Mouse (Mus musculus) hindbrain, embryonic 13.5 days (tissue): ENCODE measurements around the gene Syt5. TPM values are rescaled to one million over a fixed set of nuclear protein-coding genes. Genes with fewer than 3 reads are reported as not detected.
A peak's percentile ranks its signal among the peaks of the same experiment; 100 is the strongest.

ENCODE experiments used
- ATAC-seq: fragments of 200-750 bp; cut with Nextera tagmentation; 2 replicates; pipeline ENCODE4 v1.8.0; 2017; ENCODE audit warnings: moderate TSS enrichment; ENCODE audit not compliant: low FRiP score
- H3K27ac ChIP-seq: fragments of 300-500 bp; sonication (generic); 2 replicates; pipeline ENCODE4 v1.5.1; 2015; ENCODE audit warnings: inconsistent platforms, mild to moderate bottlenecking, moderate library complexity
- H3K27me3 ChIP-seq: fragments of 300-500 bp; sonication (generic); 2 replicates; pipeline ENCODE4 v1.6.1; 2015; ENCODE audit warnings: mild to moderate bottlenecking, inconsistent platforms
- H3K36me3 ChIP-seq: fragments of 300-500 bp; sonication (generic); 2 replicates; pipeline ENCODE4 v1.6.1; 2015; ENCODE audit warnings: mild to moderate bottlenecking, inconsistent platforms
- H3K4me1 ChIP-seq: fragments of 300-500 bp; sonication (generic); replicated peaks from 2 replicates; pipeline ENCODE4 v1.6.1; 2015; ENCODE audit warnings: inconsistent platforms
- H3K4me2 ChIP-seq: fragments of 300-500 bp; sonication (generic); 2 replicates; pipeline ENCODE4 v1.6.1; 2015; ENCODE audit warnings: inconsistent platforms, mild to moderate bottlenecking, moderate library complexity
- H3K4me3 ChIP-seq: fragments of 300-500 bp; sonication (generic); 2 replicates; pipeline ENCODE4 v1.5.1; 2015; ENCODE audit warnings: mild to moderate bottlenecking, inconsistent platforms
- H3K9ac ChIP-seq: fragments of 300-500 bp; sonication (generic); 2 replicates; pipeline ENCODE4 v1.6.1; 2015; ENCODE audit warnings: mild to moderate bottlenecking, inconsistent platforms
- H3K9me3 ChIP-seq: fragments of 300-500 bp; sonication (generic); 2 replicates; pipeline ENCODE4 v1.6.1; 2016; ENCODE audit warnings: inconsistent platforms
- WGBS: fragments of 180-500 bp; shearing (Covaris S2); methylation state at CpG from one replicate; pipeline ENCODE4 v1.1.7; 2015; 5-methylcytosine and 5-hydroxymethylcytosine counted together
- polyA plus RNA-seq: library from polyadenylated mRNA; unstranded; fragments of >200 nt; fragmentation: Nextera tagmentation; extraction: Ambion mirVana; gene quantifications from 2 replicates; pipeline ENCODE4 v1.2.1, GENCODE M21; 2015

Syt5 gene
- polyA plus RNA-seq, 1 experiment from 2014 or later = 78.7 TPM

DNA sequence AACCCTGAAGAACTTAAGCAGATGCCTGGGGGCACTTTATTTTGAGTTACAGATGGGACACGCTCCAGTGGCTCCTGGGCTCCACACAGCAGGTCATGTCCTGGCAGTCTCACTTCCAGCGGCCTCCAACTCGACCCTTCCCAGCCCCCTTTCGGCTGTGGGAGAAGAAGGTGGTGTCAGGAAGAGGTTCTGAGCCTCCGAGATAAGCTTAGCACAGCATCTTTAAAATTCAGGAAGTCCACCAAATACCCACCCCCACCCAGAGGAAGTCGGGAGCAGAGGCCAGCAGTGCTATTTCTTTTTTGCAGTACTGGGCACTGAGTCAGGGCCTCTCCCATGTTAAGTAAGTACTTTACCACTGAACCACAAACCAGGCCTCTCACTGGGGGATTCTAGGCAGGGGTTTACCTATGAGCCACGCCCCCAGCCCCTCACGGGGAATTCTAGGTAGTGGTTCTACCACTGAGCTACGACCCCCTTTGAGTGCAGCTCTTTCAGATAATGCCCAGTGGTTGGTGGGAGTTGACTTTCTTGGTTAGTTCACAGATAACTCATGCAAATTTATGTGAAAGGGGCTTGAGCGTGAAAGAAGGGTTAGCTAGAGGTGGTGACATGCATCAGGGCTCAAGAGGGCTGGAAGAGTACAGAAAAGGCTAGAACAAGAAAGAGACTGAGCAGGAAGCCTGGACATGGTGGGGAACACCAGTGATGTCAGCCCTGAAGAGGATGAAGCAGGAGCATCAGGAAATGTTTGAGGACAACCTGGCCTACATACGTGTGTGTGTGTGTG lies 42.5 kb downstream of the Syt5 start:
- no peak for ATAC-seq
- no peak overlapping the region for H3K4me2 ChIP-seq
- peaks cover 14% of the 10 kb centered on the region for H3K4me1 ChIP-seq
- no peaks in the 10 kb centered on the region for H3K36me3 ChIP-seq
- no peak overlapping the region for H3K9ac ChIP-seq
- 56% methylated on average over 11 of the region's 11 CpGs for WGBS
- H3K9me3 ChIP-seq = no peaks in the 10 kb centered on the region
- peaks cover 12% of the 10 kb centered on the region; the same call in 1 of the 2 replicates for H3K27me3 ChIP-seq
- H3K4me3 ChIP-seq = no peak overlapping the region
- H3K27ac ChIP-seq = no peak overlapping the region

DNA sequence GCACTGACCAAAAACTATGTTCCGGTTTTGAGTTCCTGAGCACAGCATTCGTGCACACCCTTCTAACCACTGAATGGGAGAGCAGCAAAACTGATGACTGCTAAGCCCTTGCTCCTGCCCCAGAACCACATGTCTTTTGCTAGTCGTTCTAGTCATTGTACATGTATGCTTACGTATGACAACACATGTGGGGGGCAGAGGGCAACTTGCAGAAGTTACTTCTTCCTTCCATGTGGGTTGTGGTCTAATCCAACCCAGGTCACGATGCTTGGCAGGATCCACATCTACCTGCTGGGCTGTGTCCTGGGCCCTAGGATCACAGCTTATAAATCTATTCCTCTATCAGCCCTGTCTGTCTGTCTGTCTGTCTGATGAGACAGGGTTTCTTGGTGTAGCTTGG lies 43.5 kb downstream of the Syt5 start:
- Histone ChIP-seq H3K4me2 (no peak overlapping the region), H3K27me3 (0 out of 2 replicates have a peak, but pooled peaks cover 8% of the 10 kb centered on the region), H3K9ac (no peak overlapping the region), H3K27ac (no peak overlapping the region), H3K36me3 (no peaks in the 10 kb centered on the region), H3K4me3 (no peak overlapping the region), H3K4me1 (peaks cover 24% of the 10 kb centered on the region), H3K9me3 (no peaks in the 10 kb centered on the region)
- ATAC-seq = no peak
- 91% methylated on average over 5 of the region's 5 CpGs for WGBS

- Histone ChIP-seq H3K4me2 (0 out of 2 replicates have a peak overlapping the region, but pooled peaks have one; percentile 89), H3K9ac (no peak overlapping the region), H3K27ac (no peak overlapping the region), H3K4me1 (peaks cover 32% of the 10 kb centered on the region), H3K36me3 (no peaks in the 10 kb centered on the region), H3K9me3 (no peaks in the 10 kb centered on the region), H3K4me3 (no peak overlapping the region), H3K27me3 (0 out of 2 replicates have a peak, but pooled peaks cover under 1% of the 10 kb centered on the region)
- ATAC-seq = no peak
- WGBS = 78% methylated on average over 4 of the region's 4 CpGs
Measured at GRCm38 (mm10) chr7:4503100-4503499, 44.2 kb downstream of the Syt5 start.

GRCm38 (mm10) chr7:4502421-4503090 lies 44.8 kb downstream of the Syt5 start:
- H3K27me3 ChIP-seq = no peaks in the 10 kb centered on the region
- WGBS = 14% methylated on average over 14 of the region's 14 CpGs
- H3K27ac ChIP-seq = peak overlapping the region; percentile 92; the same call in 1 of the 2 replicates
- ATAC-seq = peak; percentile 8; the same call in 1 of the 2 replicates
- peaks cover under 1% of the 10 kb centered on the region; the same call in 1 of the 2 replicates for H3K36me3 ChIP-seq
- H3K4me3 ChIP-seq = peak overlapping the region; percentile 88
- peak overlapping the region; percentile 89 for H3K4me2 ChIP-seq
- H3K9ac ChIP-seq = peak overlapping the region; percentile 94
- H3K4me1 ChIP-seq = peaks cover 37% of the 10 kb centered on the region
- no peaks in the 10 kb centered on the region for H3K9me3 ChIP-seq

DNA sequence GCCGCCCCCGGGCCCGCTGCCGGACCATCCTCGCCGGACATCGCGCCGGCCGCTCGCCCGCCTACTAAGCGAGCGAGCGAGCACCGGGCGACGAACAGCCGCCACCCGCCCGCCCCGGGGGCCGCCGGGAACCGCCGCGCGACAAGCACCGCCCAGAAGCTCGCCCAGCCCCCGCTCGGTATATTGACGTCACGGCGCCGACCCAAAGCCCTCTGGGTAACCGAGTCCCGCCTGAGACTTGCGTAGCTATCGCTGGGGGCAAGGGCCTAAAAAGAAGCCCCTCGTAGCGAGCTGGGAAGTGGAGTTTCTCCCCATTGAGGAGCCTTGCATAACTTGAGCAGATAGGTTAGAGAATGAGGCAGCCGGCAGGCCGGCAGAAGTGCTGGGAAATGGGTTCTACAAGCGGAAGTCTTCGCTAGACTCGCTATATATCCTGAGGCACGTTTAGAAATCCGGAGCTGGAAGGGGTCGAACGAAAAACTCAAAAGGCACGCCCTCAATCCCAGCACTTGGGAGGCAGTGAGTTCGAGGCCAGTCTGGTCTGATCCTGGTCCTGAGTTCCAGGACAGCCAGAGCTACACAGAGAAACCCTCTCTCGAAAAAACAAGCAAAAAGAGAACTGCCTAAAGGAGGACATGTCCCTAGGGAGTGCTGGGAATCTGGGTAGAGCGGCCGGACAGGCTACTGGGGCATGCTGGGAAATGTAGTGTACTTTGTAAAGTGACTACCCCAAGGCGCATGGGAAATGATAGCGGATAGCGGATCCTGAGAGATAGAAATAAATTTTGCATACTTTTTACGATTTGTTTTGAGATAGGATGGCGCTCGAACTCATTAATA lies 45.6 kb downstream of the Syt5 start, which contains the start of gene Ppp1r12c:
Gene Ppp1r12c (minus strand): TSS at position 123 of the 840 bp plus-strand sequence.
- Histone ChIP-seq H3K9me3 (no peaks in the 10 kb centered on the region), H3K9ac (peak within 1 kb of the TSS; percentile 94), H3K27ac (peak within 1 kb of the TSS; percentile 92), H3K27me3 (no peaks in the 10 kb centered on the region), H3K36me3 (peaks cover 8% of the 10 kb centered on the region), H3K4me2 (peak within 1 kb of the TSS; percentile 89), H3K4me3 (peak within 1 kb of the TSS; percentile 88), H3K4me1 (peaks cover 45% of the 10 kb centered on the region)
- under 1% methylated on average over 60 of the region's 62 CpGs for WGBS
- peak; percentile 95 for ATAC-seq

GRCm38 (mm10) chr7:4500892-4501471 lies 46.4 kb downstream of the Syt5 start:
- peak overlapping the region; percentile 92 for H3K27ac ChIP-seq
- under 1% methylated on average over 40 of the region's 52 CpGs for WGBS
- H3K36me3 ChIP-seq = peaks cover 15% of the 10 kb centered on the region
- H3K9ac ChIP-seq = peak overlapping the region; percentile 94
- peaks cover 45% of the 10 kb centered on the region for H3K4me1 ChIP-seq
- ATAC-seq = peak; percentile 53
- peak overlapping the region; percentile 89 for H3K4me2 ChIP-seq
- no peaks in the 10 kb centered on the region for H3K9me3 ChIP-seq
- H3K27me3 ChIP-seq = no peaks in the 10 kb centered on the region
- peak overlapping the region; percentile 88 for H3K4me3 ChIP-seq

- peaks cover 28% of the 10 kb centered on the region for H3K36me3 ChIP-seq
- peak overlapping the region; percentile 89 for H3K4me2 ChIP-seq
- ATAC-seq = no peak
- H3K9me3 ChIP-seq = no peaks in the 10 kb centered on the region
- no peak overlapping the region for H3K27ac ChIP-seq
- peaks cover 45% of the 10 kb centered on the region for H3K4me1 ChIP-seq
- H3K27me3 ChIP-seq = no peaks in the 10 kb centered on the region
- peak overlapping the region; percentile 88 for H3K4me3 ChIP-seq
- H3K9ac ChIP-seq = peak overlapping the region; percentile 94
- 95% methylated on average over 4 of the region's 4 CpGs for WGBS
Measured at GRCm38 (mm10) chr7:4499034-4499433, 48.3 kb downstream of the Syt5 start.

GRCm38 (mm10) chr7:4498251-4498650 lies 49.1 kb downstream of the Syt5 start:
- no peak for ATAC-seq

DNA sequence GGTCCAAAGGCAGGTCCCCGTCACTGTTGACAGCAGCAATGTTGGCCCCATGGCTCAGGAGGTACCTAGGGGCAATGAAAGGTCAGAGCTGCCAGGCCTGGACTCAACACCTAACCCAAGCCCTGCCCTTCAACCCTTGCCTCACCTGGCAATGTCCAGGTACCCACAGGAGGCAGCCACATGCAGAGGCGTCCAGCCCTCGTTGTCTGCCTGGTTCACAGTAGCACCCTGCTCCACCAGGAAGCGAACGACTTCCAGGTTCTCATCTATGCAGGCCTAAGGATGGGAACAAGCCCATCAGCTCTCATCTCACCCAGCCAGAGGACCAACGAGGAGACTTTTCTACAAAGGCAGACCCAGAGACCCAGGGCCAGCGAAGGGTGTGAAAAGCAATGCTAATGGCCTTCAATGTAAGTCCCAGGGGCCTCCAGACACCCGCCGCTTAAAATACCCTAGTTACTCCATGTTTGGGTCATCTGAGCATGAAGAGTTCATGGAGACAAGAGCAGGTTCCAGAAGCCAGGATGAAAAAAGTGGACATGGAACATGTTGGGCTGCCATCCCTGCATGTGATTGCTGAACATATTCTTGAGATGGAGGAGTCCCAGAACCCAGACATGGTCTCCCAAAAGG lies 50.0 kb downstream of the Syt5 start:
- Histone ChIP-seq H3K4me3 (no peak overlapping the region), H3K36me3 (peaks cover 43% of the 10 kb centered on the region), H3K4me1 (peaks cover 46% of the 10 kb centered on the region), H3K9me3 (no peaks in the 10 kb centered on the region), H3K27me3 (no peaks in the 10 kb centered on the region), H3K9ac (no peak overlapping the region; the same call in 1 of the 2 replicates), H3K4me2 (peak overlapping the region; percentile 89), H3K27ac (no peak overlapping the region)
- no peak for ATAC-seq
- 94% methylated on average over 9 of the region's 9 CpGs for WGBS

More at GRCm38 (mm10) chr7:4498251-4498650, 49.1 kb downstream of the Syt5 start:
- 8% methylated on average over 9 of the region's 9 CpGs for WGBS
- H3K27ac ChIP-seq = peak overlapping the region; percentile 64; the same call in 1 of the 2 replicates
- H3K9me3 ChIP-seq = no peaks in the 10 kb centered on the region
- H3K4me3 ChIP-seq = peak overlapping the region; percentile 88
- peak overlapping the region; percentile 89 for H3K4me2 ChIP-seq
- peaks cover 45% of the 10 kb centered on the region for H3K4me1 ChIP-seq
- H3K27me3 ChIP-seq = no peaks in the 10 kb centered on the region
- peak overlapping the region; percentile 94 for H3K9ac ChIP-seq
- H3K36me3 ChIP-seq = peaks cover 34% of the 10 kb centered on the region

- no peak overlapping the region for H3K4me2 ChIP-seq
- no peaks in the 10 kb centered on the region for H3K9me3 ChIP-seq
- peaks cover 44% of the 10 kb centered on the region for H3K4me1 ChIP-seq
- H3K9ac ChIP-seq = no peak overlapping the region
- no peak overlapping the region for H3K4me3 ChIP-seq
- no peak overlapping the region for H3K27ac ChIP-seq
- WGBS = 99% methylated on average over 3 of the region's 3 CpGs
- no peak for ATAC-seq
- no peaks in the 10 kb centered on the region for H3K27me3 ChIP-seq
- peaks cover 51% of the 10 kb centered on the region for H3K36me3 ChIP-seq
Measured at GRCm38 (mm10) chr7:4496468-4496867, 50.9 kb downstream of the Syt5 start.

DNA sequence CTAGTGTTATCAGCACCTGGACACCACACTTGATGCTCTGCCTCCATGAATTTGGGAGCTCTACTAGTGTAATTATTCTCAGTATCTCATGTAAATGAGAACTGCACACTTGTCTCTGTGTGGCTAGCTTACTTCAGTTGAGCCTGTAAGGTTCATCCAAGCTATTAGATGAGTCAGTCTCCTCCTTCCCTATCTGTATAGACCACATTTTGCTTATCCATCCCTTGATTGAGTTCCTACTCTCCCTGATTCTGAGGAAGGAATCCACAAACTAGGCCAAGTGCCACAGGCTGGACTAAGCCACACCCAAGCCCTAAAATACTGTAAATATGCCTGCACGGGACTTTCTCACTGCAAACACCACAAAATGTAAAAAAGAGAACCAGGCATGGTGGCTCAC lies 53.4 kb downstream of the Syt5 start:
- H3K4me2 ChIP-seq = no peak overlapping the region
- H3K27me3 ChIP-seq = no peaks in the 10 kb centered on the region
- no peak for ATAC-seq
- no peak overlapping the region for H3K9ac ChIP-seq
- no peaks in the 10 kb centered on the region for H3K9me3 ChIP-seq
- H3K36me3 ChIP-seq = peaks cover 67% of the 10 kb centered on the region
- 87% methylated on average over 1 of the region's 1 CpGs for WGBS
- no peak overlapping the region for H3K4me3 ChIP-seq
- H3K27ac ChIP-seq = no peak overlapping the region
- peaks cover 25% of the 10 kb centered on the region for H3K4me1 ChIP-seq
